ENCODE assay signal across 15 mouse cellular contexts in genomic region chr17:65742969-65743368, GRCm38 (mm10). TPM values are rescaled to one million over a fixed set of nuclear protein-coding genes. Genes with fewer than 3 reads are reported as not detected.
DNase-seq lines count a peak whose midpoint lies in the region; ATAC-seq and TF ChIP-seq lines count a peak whose summit lies in the region.
"Had no signal": no experiment of that assay in that cellular context is flagged by ENCODE, and none has a peak within 500 bp of the region (broad histone marks: within the 10 kb centered on the region; RNA-seq: fewer than 3 reads in every experiment).

No protein-coding gene starts in this region.

- peaks cover 5% of the 10 kb centered on the region for H3K4me1 ChIP-seq in forebrain, embryonic 11.5 days (replicated peaks; ENCODE audit: control insufficient read depth, insufficient read depth, low read length)
- peaks cover 7% of the 10 kb centered on the region; the same call in 1 of the 2 replicates for H3K4me1 ChIP-seq in forebrain, postnatal 0 days (ENCODE audit: insufficient read depth)
- H3K4me1 ChIP-seq in hindbrain, embryonic 15.5 days (replicated peaks): peaks cover 17% of the 10 kb centered on the region
- H3K4me1 ChIP-seq in neural tube, embryonic 12.5 days: peaks cover 13% of the 10 kb centered on the region
- H3K4me1 ChIP-seq: liver, embryonic 15.5 days; stomach, embryonic 15.5 days had no signal

- no peaks in the 10 kb centered on the region for H3K36me3 ChIP-seq in forebrain, embryonic 11.5 days (ENCODE audit: control insufficient read depth, insufficient read depth, low read length)
- H3K36me3 ChIP-seq in forebrain, postnatal 0 days (ENCODE audit: insufficient read depth): no peaks in the 10 kb centered on the region
- H3K36me3 ChIP-seq in hindbrain, embryonic 15.5 days: no peaks in the 10 kb centered on the region
- H3K36me3 ChIP-seq in neural tube, embryonic 12.5 days: no peaks in the 10 kb centered on the region; the same call in 1 of the 2 replicates
- H3K36me3 ChIP-seq: G1E; liver, embryonic 15.5 days; stomach, embryonic 15.5 days had no signal

- intact Hi-C loops in left cerebral cortex, adult 2 months (cut with DNase I): no loop called here
- intact Hi-C loops in left cerebral cortex, postnatal 14 days (cut with DNase I): no loop called here

- TF ChIP-seq CTCF in forebrain, postnatal 0 days (IDR thresholded peaks at IDR 0.05; ENCODE audit: low read depth): no peak
- TF ChIP-seq CTCF in left cerebral cortex, adult 2 months (IDR thresholded peaks at IDR 0.05): no peak

- no peak overlapping the region for H3K27ac ChIP-seq in forebrain, embryonic 11.5 days (ENCODE audit: low read depth, low read length)
- no peak overlapping the region for H3K27ac ChIP-seq in forebrain, postnatal 0 days (ENCODE audit: low read depth, low read length)
- peak overlapping the region; percentile 71; the same call in 1 of the 2 replicates for H3K27ac ChIP-seq in left cerebral cortex, adult 2 months
- peak overlapping the region; percentile 50 for H3K27ac ChIP-seq in hindbrain, embryonic 15.5 days (replicated peaks)
- H3K27ac ChIP-seq in neural tube, embryonic 12.5 days: no peak overlapping the region
- H3K27ac ChIP-seq: liver, embryonic 15.5 days; stomach, embryonic 15.5 days had no signal

- no peak overlapping the region for H3K4me3 ChIP-seq in forebrain, embryonic 11.5 days (ENCODE audit: low read depth, low read length)
- no peak overlapping the region for H3K4me3 ChIP-seq in forebrain, postnatal 0 days (ENCODE audit: low read depth, low read length)
- H3K4me3 ChIP-seq in left cerebral cortex, adult 2 months: no peak overlapping the region
- no peak overlapping the region for H3K4me3 ChIP-seq in hindbrain, embryonic 15.5 days
- H3K4me3 ChIP-seq in neural tube, embryonic 12.5 days: no peak overlapping the region
- H3K4me3 ChIP-seq: liver, embryonic 15.5 days; stomach, embryonic 15.5 days had no signal

- 65% methylated on average over 4 of the region's 4 CpGs for WGBS in forebrain, embryonic 11.5 days
- 23% methylated on average over 4 of the region's 4 CpGs for WGBS in forebrain, postnatal 0 days
- 27% methylated on average over 4 of the region's 4 CpGs for WGBS in hindbrain, embryonic 15.5 days
- WGBS in neural tube, embryonic 12.5 days: 38% methylated on average over 4 of the region's 4 CpGs

- H3K4me2 ChIP-seq in forebrain, embryonic 11.5 days (ENCODE audit: low read depth, low read length, severe bottlenecking): no peak overlapping the region
- no peak overlapping the region for H3K4me2 ChIP-seq in forebrain, postnatal 0 days (ENCODE audit: low read depth)
- no peak overlapping the region for H3K4me2 ChIP-seq in hindbrain, embryonic 15.5 days
- H3K4me2 ChIP-seq in neural tube, embryonic 12.5 days (replicated peaks): no peak overlapping the region
- H3K4me2 ChIP-seq: liver, embryonic 15.5 days; stomach, embryonic 15.5 days had no signal

- no peak overlapping the region for H3K9ac ChIP-seq in forebrain, embryonic 11.5 days (ENCODE audit: low read length)
- no peak overlapping the region for H3K9ac ChIP-seq in forebrain, postnatal 0 days
- no peak overlapping the region for H3K9ac ChIP-seq in hindbrain, embryonic 15.5 days
- H3K9ac ChIP-seq in neural tube, embryonic 12.5 days: no peak overlapping the region
- H3K9ac ChIP-seq: liver, embryonic 15.5 days; stomach, embryonic 15.5 days had no signal

- no peaks in the 10 kb centered on the region for H3K9me3 ChIP-seq in forebrain, embryonic 11.5 days (ENCODE audit: control insufficient read depth, low read length)
- H3K9me3 ChIP-seq in forebrain, postnatal 0 days (ENCODE audit: low read length): peaks cover 3% of the 10 kb centered on the region; the same call in 1 of the 2 replicates
- H3K9me3 ChIP-seq in hindbrain, embryonic 15.5 days: no peaks in the 10 kb centered on the region
- H3K9me3 ChIP-seq in neural tube, embryonic 12.5 days: no peaks in the 10 kb centered on the region
- H3K9me3 ChIP-seq: G1E; liver, embryonic 15.5 days; stomach, embryonic 15.5 days had no signal

- DNase-seq in forebrain, embryonic 11.5 days (ENCODE audit: low spot score): no peak
- no peak for DNase-seq in forebrain, postnatal 0 days
- no peak for DNase-seq in left cerebral cortex, adult 2 months (ENCODE audit: extremely low spot score in 1 of 2, low spot score in 2 of 2)
- DNase-seq in left cerebral cortex, postnatal 14 days (ENCODE audit: low spot score in 2 of 2): no peak
- no peak for DNase-seq in cerebellum, postnatal 36 days
- DNase-seq in cerebellum, adult 9-11 months: no peak
- DNase-seq: gastrocnemius, postnatal 10 days; lung, postnatal 14 days; thymus, adult 2 months had no signal

- H3K27me3 ChIP-seq in forebrain, embryonic 11.5 days (ENCODE audit: control insufficient read depth, insufficient read depth, low read length): no peaks in the 10 kb centered on the region
- no peaks in the 10 kb centered on the region for H3K27me3 ChIP-seq in forebrain, postnatal 0 days (ENCODE audit: insufficient read depth, low read length)
- no peaks in the 10 kb centered on the region for H3K27me3 ChIP-seq in hindbrain, embryonic 15.5 days
- no peaks in the 10 kb centered on the region for H3K27me3 ChIP-seq in neural tube, embryonic 12.5 days (replicated peaks)
- H3K27me3 ChIP-seq: liver, embryonic 15.5 days; stomach, embryonic 15.5 days had no signal

- 0 out of 2 replicates have a peak, but pooled peaks have one; percentile 6 for ATAC-seq in forebrain, embryonic 11.5 days (replicated peaks; ENCODE audit: low FRiP score)
- ATAC-seq in forebrain, postnatal 0 days: no peak
- ATAC-seq in hindbrain, embryonic 15.5 days (ENCODE audit: low FRiP score, low read depth): peak; percentile 32; the same call in 1 of the 2 replicates
- ATAC-seq in neural tube, embryonic 12.5 days (ENCODE audit: low FRiP score, low read depth): peak; percentile 69
- ATAC-seq: CD4-positive, CD25-positive, alpha-beta regulatory T cell, adult 4 months had no signal

RNA-seq across cellular contexts. Expression of gene Rab31, which starts 29.6 kb away (rescaled TPM):
- 72.9 and 73.4 TPM in 2 replicates for polyA plus RNA-seq in forebrain, embryonic 11.5 days (2014; fragmentation: Nextera tagmentation; extraction: Ambion mirVana)
- 92.8 and 110 TPM in 2 replicates for total RNA-seq in forebrain, postnatal 0 days (2014; rRNA removed)
- polyA plus RNA-seq in forebrain, postnatal 0 days (2015; fragmentation: Nextera tagmentation; extraction: Ambion mirVana): 74.0 and 79.3 TPM in 2 replicates
- total RNA-seq in left cerebral cortex, adult 2 months (2021): 10 to 100 TPM; 53.6 to 54.7 TPM
- total RNA-seq in left cerebral cortex, postnatal 14 days (2021): 10 to 100 TPM; 76.0 to 87.4 TPM
- 65.2 and 72.8 TPM in 2 replicates for polyA plus RNA-seq in hindbrain, embryonic 15.5 days (2015; fragmentation: Nextera tagmentation; extraction: Ambion mirVana)
- polyA plus RNA-seq in neural tube, embryonic 12.5 days (2016; fragmentation: Nextera tagmentation; extraction: Ambion mirVana): 72.5 and 73.3 TPM in 2 replicates

RNA-seq across cellular contexts. Expression of gene Ppp4r1, which starts 39.4 kb away (rescaled TPM):
- 63.7 and 64.5 TPM in 2 replicates for polyA plus RNA-seq in forebrain, embryonic 11.5 days (2014; fragmentation: Nextera tagmentation; extraction: Ambion mirVana)
- total RNA-seq in forebrain, postnatal 0 days (2014; rRNA removed): 51.0 and 59.2 TPM in 2 replicates
- 20.7 and 28.7 TPM in 2 replicates for polyA plus RNA-seq in forebrain, postnatal 0 days (2015; fragmentation: Nextera tagmentation; extraction: Ambion mirVana)
- 10 to 100 TPM; 46.5 to 52.5 TPM for total RNA-seq in left cerebral cortex, adult 2 months (2021)
- total RNA-seq in left cerebral cortex, postnatal 14 days (2021): 10 to 100 TPM; 45.8 to 58.0 TPM
- polyA plus RNA-seq in hindbrain, embryonic 15.5 days (2015; fragmentation: Nextera tagmentation; extraction: Ambion mirVana): 44.1 and 44.6 TPM in 2 replicates
- 54.4 and 57.7 TPM in 2 replicates for polyA plus RNA-seq in neural tube, embryonic 12.5 days (2016; fragmentation: Nextera tagmentation; extraction: Ambion mirVana)

Comparison
In these comparisons a context has a peak if more than half of its experiments do, and no peak if none do; other contexts are left out.
1. H3K27ac ChIP-seq: peak in left cerebral cortex, adult 2 months (single experiment) and hindbrain, embryonic 15.5 days (single experiment); none in forebrain, embryonic 11.5 days (single experiment), forebrain, postnatal 0 days (single experiment) and neural tube, embryonic 12.5 days (single experiment).